Mouse (Mus musculus): ENCODE data around the gene Trak2.
"Not testable (repeated sequence)": the region's sequence is repeated elsewhere in the genome, so short reads cannot be mapped to it uniquely, and the experiment has no call there.

Gene Trak2

GRCm38 (mm10) chr1:58889826-58890546, 83.2 kb downstream of the Trak2 start:
- no peak for DNase-seq (ENCODE audit: low spot score in 2 of 2)

- no peak for DNase-seq (ENCODE audit: low spot score in 2 of 2)
These were observed 87.6 kb downstream of the Trak2 start for GRCm38 (mm10) chr1:58885646-58886045.

- DNase-seq (ENCODE audit: low spot score in 2 of 2), result not testable (repeated sequence)
These were observed 90.0 kb downstream of the Trak2 start for GRCm38 (mm10) chr1:58883279-58883678.

- DNase-seq (ENCODE audit: low spot score in 2 of 2), result not testable (repeated sequence)
These were observed 93.9 kb downstream of the Trak2 start for GRCm38 (mm10) chr1:58879291-58879690.

- not testable (repeated sequence) for DNase-seq (ENCODE audit: low spot score in 2 of 2)
These were observed 96.7 kb downstream of the Trak2 start for GRCm38 (mm10) chr1:58876500-58876899.

GRCm38 (mm10) chr1:58860586-58860985, 112.6 kb downstream of the Trak2 start:
- DNase-seq (ENCODE audit: low spot score in 2 of 2), result not testable (repeated sequence)

- not testable (repeated sequence) for DNase-seq (ENCODE audit: low spot score in 2 of 2)
These were observed 113.4 kb downstream of the Trak2 start for GRCm38 (mm10) chr1:58859738-58860365.

GRCm38 (mm10) chr1:58859131-58859530, 114.1 kb downstream of the Trak2 start:
- DNase-seq (ENCODE audit: low spot score in 2 of 2), result not testable (repeated sequence)

GRCm38 (mm10) chr1:58856811-58857210, 116.4 kb downstream of the Trak2 start:
- DNase-seq (ENCODE audit: low spot score in 2 of 2), result not testable (repeated sequence)
